Mouse (Mus musculus): ENCODE measurements around the gene Parp16.

- no peak for TF ChIP-seq CTCF (conservative IDR thresholded peaks at IDR 0.05; ENCODE audit: low read length)
- TF ChIP-seq NANOG (IDR thresholded peaks at IDR 0.05; ENCODE audit: borderline replicate concordance, low read length) = no peak
These were observed 34.0 kb upstream of the Parp16 start for GRCm38 (mm10) chr9:65161188-65161587.
